Mouse (Mus musculus) stomach, postnatal 0 days (tissue): ENCODE measurements around the gene Hspb6.

ENCODE experiments used
- CTCF ChIP-seq: IDR thresholded peaks from 2 replicates; pipeline ENCODE4 v1.5.1; 2016; ENCODE audit warnings: antibody characterized with exemption, low read depth, mild to moderate bottlenecking, moderate library complexity
- EP300 ChIP-seq: optimal IDR thresholded peaks from 2 replicates; pipeline ENCODE3; 2016; ENCODE audit warnings: antibody characterized with exemption

DNA sequence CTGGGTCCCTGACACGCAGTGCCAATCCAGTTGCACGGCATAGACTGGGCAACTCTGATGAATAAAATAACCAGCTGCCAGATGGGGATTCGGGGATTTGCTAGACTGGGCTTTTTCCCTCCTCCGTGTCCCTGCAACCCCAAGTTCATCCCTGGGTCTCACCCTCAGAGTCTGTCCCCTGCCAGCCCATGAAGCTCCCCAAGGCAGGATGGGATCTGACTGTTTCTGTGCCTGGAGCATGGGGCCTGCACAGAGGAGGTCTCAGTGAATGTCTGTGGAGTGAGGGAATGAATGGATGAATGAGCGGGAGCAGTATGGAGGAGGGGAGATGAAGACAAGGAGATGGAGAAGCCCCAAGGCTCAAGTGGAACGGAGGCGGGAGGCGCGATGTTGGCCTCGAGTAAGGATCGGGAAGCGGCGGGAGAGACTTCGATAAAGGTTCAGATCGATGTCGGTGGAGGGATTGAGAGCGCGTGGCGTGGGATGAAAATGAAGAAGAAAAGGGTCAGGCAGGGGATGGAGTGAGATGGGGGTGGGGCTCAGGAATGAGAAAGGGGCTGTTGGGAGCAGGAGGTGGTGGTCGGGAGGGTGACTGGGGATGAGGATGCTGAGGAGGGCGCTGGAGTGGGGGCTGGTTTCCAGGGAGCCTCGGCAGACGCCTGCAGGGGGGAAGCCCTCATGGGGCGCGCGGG lies 17.9 kb upstream of the Hspb6 start:
- TF ChIP-seq CTCF (no peak), EP300 (no peak)
